Mouse (Mus musculus) urinary bladder, adult 2 months (tissue): ENCODE data around the gene Tmprss4. TPM values are rescaled to one million over a fixed set of nuclear protein-coding genes. Genes with fewer than 3 reads are reported as not detected.
A peak's percentile ranks its signal among the peaks of the same experiment; 100 is the strongest.

Source experiments
- DNase-seq: peaks from one replicate; pipeline ENCODE4 v3.0.0; 2022; ENCODE audit warnings: low spot score
- polyA plus RNA-seq: library from polyadenylated mRNA; depleted of rRNA; stranded (reverse); fragments of >200 nt; gene quantifications from 2 replicates; pipeline ENCODE4 v1.2.3, GENCODE M21; 2012; rRNA removed

Gene Tmprss4
- 5.6 and 5.9 TPM in 2 replicates for polyA plus RNA-seq

- no peak for DNase-seq
Measured at GRCm38 (mm10) chr9:45203797-45204410, at the start of gene Tmprss4. Tmprss4 (minus strand) TSS chr9:45204092.

DNA sequence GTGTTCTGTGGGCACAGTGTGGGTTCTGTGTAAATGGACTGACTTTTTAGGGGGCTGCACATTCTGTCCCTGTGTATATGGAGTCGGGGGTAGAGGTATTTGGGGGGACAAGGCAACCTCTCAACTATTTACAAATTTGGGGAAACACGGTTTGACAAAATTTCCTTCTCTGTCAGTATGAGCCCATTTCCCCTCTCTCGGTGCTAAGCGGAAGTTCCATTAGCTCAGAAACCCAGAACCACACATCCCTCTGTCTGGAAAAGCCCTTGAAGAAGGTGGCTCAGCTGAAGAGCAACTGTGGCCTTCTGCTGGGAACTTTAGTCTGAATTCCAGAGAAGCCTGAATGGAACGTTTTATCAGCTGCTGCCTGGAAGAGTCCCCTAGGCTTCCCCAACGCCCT lies 48.5 kb upstream of the Tmprss4 start:
- DNase-seq: no peak

- DNase-seq: no peak
Measured at GRCm38 (mm10) chr9:45251990-45252389, 48.1 kb upstream of the Tmprss4 start.

- no peak for DNase-seq
Measured at GRCm38 (mm10) chr9:45251281-45251680, 47.4 kb upstream of the Tmprss4 start.

- DNase-seq: no peak
Measured at GRCm38 (mm10) chr9:45250306-45250705, 46.4 kb upstream of the Tmprss4 start.

GRCm38 (mm10) chr9:45247536-45247935 lies 43.6 kb upstream of the Tmprss4 start:
- no peak for DNase-seq

GRCm38 (mm10) chr9:45246060-45246459 lies 42.2 kb upstream of the Tmprss4 start:
- DNase-seq: no peak

- DNase-seq: no peak
Measured at GRCm38 (mm10) chr9:45245432-45245831, 41.5 kb upstream of the Tmprss4 start.

- no peak for DNase-seq
Measured at GRCm38 (mm10) chr9:45241397-45241796, 37.5 kb upstream of the Tmprss4 start.

GRCm38 (mm10) chr9:45236744-45237143 lies 32.9 kb upstream of the Tmprss4 start:
- DNase-seq: no peak

DNA sequence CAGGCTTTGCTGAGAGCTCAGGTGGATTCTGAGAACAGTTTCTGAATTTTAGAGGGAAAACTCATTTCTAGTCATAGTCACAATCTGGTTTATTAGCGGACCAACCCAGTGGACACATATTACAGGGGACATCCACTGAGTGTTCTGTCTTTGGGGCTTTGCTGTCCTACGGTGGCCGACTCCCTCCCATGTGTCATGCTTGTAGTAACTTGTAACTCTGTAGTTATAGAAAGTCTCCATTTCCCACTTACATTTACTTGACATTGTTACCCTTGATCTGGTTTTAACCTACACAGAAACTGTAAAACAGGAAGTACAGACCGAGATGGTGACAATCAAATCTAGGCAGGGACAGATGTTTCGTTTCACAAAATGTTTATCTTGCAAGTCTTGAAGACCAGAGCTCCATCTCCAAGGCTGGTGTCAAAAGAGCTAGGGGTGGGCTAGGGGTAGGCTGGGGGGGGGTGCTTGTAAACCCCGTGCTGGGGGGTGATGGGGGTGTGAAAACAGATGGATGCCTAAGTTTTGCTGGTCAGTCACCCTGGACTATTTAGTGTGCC lies 31.9 kb upstream of the Tmprss4 start:
- no peak for DNase-seq

GRCm38 (mm10) chr9:45229359-45229758 lies 25.5 kb upstream of the Tmprss4 start:
- DNase-seq: no peak

DNA sequence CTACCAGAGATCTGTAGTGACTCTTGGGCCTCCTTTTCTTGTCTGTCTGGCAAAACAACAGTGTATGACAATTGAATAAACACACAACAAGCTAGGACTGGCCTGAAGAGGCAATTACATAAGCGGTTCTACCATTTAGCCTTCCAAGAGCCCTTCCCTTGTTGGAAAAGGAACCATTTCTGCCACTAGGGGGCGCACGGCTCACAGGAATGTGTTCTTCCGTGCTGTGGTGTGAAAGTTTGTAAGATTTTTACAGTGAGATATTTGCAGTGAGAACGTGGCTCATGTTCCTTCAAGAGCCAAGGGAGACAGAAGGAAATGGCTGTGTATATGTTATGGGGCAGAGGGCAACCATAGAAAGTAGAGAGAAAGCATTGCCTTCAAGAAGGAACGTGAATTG lies 17.7 kb upstream of the Tmprss4 start:
- peak; percentile 80 for DNase-seq

DNA sequence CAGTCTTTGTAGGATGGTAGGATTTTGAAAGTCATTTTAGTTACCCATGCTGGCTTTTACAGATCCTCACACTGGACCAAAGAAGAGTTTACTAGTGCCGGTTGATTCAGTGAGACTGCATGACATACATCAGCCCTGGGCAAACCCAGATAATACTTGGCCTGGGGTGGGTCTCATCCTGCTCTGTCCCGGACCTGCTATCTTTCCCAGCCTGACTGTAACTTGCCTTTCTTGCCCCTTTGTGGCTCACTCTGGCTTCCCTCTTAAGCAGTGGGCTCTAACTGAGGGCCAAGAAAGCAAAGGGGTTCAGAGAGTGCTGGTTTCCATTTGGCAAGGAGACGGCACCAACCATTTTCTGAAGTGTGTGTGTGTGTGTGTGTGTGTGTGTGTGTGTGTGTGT lies 15.8 kb upstream of the Tmprss4 start:
- no peak for DNase-seq

- no peak for DNase-seq
Measured at GRCm38 (mm10) chr9:45215526-45216179, 11.8 kb upstream of the Tmprss4 start.

DNA sequence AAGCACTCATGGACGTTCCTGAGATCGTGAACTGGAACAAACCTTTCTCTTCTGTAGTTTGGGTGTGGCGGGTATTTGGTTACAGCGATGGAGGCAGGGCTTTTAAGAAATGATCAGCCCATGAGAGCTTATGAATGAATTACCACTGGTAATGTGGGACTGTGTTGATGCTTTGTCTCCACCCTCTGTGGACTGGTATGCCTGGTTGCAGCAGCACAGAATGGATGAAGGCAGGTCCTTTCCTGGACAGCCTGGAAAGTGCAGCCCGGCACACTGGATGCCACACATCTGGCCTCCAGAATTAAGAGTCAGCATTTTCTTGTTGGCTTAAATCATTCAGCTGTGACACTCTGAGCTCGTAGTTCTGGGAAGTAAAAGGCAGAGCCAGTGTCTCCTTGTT lies 8.1 kb upstream of the Tmprss4 start:
- DNase-seq: no peak

- no peak for DNase-seq
Measured at GRCm38 (mm10) chr9:45207015-45207743, 3.3 kb upstream of the Tmprss4 start.

- DNase-seq: no peak
Measured at GRCm38 (mm10) chr9:45206121-45206520, 2.2 kb upstream of the Tmprss4 start.

DNA sequence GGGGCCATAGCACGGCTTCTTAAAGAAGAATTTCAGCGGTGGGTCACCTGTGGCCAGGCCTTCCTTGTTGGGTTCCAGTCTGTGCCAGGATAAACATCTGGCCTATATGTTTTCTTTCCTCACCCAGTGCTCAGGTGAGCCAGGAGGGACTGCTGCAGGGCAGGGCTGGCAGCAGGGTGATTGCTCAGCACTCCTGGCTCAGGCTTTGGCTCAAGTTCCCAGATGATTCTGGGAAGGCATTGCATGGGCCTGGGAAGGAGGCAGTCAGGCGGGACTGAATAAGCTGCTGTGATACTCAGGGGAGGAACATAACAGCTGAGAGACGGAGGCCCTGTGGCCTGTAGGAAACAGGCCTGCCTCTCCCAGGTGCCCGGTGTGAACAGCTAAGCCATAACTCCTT lies 1.3 kb upstream of the Tmprss4 start:
- no peak for DNase-seq

- no peak for DNase-seq
Measured at GRCm38 (mm10) chr9:45202021-45202798, 1.7 kb downstream of the Tmprss4 start.

- DNase-seq: no peak
Measured at GRCm38 (mm10) chr9:45201319-45201947, 2.5 kb downstream of the Tmprss4 start.
